Mouse (Mus musculus) fat pad, adult 2 months (tissue): Measurements from ENCODE around the gene Atp6v1fnb.

Experiments used
- DNase-seq: peaks from one replicate; pipeline ENCODE4 v3.0.0-alpha.2; 2011; ENCODE audit warnings: low read depth, low spot score; ENCODE audit errors: extremely low read depth

Atp6v1fnb gene

DNA sequence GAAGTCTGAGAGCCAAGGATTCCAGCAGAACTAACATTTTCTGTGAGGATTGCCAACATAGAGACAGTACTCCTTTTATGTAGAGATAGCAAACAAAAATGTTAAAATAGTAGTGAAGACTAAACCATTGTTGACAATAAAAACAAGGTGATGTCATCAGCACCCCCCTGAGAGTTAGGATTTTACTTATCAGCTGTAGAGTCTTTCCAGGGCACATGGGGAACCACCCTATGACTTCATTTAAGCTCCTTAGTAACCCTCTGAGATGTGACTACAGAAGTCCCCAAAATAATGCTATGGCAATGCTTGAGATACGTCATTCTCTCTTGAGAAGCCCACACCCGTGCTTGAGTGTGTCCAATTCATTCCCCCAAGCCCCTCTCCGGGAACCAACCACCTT lies 7.8 kb upstream of the Atp6v1fnb start:
- no peak for DNase-seq

DNA sequence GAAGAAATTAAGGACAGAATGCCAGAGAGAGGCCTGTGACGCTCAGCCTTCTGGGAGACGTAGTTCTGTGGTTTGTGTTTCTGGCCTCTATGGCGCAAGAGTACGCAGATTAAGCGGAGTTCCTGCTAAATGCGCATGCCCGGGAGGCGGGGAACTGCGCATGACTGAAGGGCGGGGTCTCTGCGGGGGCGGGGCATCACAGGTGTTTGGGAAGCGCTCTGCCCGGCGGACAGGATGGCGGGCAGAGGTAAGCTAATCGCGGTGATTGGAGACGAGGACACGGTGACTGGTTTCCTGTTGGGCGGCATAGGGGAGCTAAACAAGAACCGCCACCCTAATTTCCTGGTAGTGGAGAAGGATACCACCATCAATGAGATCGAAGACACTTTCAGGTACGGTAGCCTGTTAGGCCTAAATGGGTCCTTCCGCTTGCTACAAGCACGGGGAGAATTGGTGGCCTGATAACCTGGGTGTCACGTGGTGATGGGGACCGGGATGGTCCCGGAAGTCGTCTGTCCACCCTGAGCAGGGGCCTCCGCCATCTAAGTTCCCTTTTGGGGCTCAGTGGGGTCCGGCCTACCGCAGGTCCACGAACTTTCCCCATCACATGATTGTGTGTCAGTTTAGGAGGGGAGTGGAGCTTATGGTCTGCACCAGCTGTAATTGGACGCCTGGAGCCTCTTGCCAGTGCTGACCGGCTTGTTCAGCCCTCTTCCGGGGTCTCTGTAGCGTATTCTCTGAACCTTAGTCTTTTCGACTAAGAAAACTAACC lies 3.5 kb upstream of the Atp6v1fnb start, which contains the start of gene Atp6v1f:
Atp6v1f (plus strand) TSS at position 136 of the 772 bp plus-strand sequence.
- DNase-seq: peak; percentile 69

DNA sequence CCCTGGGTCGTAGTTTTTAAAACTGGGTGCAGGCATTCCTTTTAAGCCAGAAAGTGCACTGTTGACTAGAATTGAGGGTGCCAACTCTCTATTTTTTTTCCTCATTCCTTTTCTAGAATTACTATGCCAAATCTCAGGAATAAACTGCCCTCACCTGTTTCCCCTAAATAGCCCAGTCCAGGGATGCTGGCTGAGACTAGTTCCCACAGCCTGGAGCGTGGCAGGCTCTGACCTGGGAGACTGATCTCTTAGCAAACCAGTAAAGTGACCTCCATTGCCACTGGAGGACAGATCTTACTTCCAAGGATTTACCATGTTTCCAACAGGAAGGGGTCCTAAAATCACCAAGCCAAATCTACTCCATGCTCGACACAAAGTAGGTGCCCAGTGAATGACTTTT lies 2.4 kb upstream of the Atp6v1fnb start:
- no peak for DNase-seq

DNA sequence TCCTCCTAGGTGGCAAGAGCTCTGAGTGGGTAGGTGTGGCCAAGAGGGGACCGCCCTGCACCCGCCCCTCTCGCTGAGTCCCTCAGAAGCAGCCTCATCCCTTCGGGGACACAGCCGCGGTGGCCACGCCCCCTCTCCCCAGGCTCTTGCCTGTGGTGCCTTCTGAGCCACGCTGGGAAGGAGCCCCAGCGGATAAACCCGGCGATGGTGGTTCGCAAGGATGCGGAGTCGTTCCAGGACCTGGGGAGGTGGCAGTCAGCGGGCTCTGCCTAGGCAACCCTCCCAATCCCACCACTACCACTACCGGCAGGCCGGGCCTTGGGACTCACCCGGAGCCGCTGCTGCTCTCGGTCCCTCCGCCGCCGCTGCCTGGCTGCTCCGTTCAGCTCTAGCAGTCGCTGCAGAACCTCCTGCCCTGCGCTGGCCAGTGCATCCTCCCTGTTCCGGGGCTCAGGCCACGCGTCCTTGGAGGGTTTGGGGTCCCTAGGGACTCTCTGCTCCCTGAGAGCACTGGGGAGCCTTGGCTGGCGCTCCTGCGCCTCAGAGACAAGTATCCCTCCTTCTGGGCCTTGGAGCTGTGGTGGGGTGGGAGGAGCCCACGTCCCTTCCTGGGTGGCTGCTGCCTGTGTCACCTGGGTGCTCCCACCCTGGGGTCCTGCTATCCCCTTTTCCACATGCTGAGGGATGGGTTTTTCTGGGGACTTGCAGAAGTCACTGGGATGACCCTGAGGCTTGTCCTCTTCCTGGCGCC lies 2.9 kb downstream of the Atp6v1fnb start:
- no peak for DNase-seq

DNA sequence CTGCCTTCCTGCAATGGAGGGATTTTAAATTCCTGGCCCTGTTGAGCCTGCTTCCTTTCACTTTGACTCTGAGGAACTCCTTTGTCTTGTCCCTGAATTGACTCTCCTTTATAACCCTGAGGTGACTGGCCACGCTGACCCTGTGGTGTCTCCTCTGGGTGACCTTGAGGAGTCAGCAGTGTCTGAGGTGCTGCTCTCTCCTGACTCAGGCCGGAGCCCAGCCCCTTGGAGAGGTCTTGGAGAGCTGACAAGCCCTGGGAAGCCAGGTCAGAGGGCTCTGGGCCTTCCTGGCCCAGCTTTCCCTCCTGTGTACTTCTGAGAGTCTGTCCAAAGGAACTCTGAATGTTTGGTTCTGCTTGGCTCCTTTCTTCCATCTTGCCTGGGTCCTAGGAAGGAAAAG lies 3.5 kb downstream of the Atp6v1fnb start:
- no peak for DNase-seq

DNA sequence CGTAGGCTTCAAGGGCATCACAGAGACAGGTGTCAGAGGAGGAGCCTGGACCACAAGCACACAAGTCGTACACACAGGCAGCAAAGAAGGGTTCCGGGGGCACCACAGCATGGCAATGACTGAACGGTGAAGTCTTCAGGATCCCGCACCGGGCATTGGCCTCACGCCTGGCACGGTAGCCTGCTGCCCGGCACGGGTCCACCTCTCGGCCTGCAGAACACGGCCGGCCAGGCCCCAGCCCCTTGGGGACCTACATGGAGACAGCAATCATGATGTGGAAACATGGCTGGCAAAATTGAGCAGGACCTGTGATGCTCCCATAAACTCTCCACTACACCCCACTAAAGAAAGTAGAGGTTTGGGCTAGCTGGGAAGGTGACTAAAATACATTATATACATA lies 11.5 kb downstream of the Atp6v1fnb start:
- DNase-seq: no peak

DNA sequence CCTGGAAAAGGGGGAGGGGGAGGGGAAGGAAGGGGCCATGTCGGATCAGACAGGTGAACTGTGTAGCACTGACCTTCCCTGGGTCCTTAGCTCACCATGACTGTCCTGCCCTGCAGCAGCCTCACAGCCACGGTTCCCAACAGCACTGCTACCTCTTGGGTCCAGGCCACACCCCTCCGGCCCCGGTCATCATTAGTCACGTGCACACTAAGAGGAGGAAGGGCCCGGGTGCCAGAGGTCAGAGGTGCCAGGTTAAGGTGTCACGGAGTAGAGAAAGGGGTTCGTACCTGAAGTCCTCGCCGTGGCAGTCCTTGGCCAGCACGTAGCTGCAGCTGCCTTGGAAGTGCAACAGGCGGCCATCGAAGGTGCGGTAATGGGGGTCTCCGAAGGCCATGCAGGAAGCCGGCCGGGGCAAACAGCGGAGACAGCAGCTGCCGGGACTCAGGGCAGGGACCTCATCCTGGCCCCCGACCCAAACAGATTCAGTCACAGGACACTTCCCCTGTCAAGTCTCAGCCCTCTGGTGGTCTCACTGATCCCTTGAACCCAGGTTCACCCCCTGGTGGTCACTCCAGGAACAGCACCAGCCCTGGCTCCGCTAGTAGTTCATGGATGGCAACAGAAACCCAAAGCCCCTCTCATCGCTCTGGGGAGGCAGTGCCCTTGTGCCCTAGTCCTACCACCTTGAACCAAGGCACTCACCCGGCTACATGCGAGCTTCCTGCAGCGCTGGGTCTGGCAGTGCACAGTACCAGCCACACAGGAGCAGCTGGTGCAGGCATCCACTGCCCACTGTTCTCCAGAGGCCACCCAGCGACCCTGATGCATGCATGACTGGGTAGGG lies 13.7 kb downstream of the Atp6v1fnb start:
- DNase-seq: no peak

DNA sequence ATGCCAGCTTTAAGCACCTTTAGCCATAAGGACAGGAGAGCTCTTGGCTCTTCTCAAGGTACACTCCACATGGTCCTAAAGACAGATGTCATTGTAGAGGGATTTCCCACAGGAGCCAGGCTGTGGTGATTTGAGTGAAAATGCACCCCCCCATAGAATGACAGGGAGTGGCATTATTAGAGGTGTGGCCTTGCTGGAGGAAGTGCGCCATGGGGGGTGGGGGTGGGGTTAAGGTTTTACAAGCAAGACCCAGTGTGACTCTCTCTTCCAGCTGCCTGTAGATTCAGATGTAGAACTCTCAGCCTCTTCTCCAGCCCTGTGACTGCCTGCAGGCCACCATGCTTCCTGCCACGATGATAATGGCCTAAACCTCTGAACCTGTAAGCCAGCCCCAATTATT lies 14.7 kb downstream of the Atp6v1fnb start:
- no peak for DNase-seq

DNA sequence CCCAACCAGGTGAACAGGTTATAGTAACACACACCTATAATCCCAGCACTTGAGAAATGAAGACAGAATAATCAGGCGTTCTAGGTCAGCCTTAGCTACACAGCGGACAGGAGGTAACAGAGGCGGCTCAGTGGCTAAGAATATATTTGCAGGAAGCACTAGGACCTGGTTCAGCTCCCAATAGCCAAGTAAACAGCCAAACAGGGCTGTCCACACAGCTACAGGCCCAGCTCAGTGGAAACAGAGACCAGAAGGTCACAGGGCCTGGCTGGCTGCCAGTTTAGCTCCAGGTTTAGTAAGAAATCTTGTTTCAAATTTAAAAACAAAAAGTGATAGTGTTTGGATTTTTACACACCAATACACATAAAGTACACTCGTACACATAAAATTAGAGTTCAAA lies 22.9 kb downstream of the Atp6v1fnb start:
- no peak for DNase-seq

DNA sequence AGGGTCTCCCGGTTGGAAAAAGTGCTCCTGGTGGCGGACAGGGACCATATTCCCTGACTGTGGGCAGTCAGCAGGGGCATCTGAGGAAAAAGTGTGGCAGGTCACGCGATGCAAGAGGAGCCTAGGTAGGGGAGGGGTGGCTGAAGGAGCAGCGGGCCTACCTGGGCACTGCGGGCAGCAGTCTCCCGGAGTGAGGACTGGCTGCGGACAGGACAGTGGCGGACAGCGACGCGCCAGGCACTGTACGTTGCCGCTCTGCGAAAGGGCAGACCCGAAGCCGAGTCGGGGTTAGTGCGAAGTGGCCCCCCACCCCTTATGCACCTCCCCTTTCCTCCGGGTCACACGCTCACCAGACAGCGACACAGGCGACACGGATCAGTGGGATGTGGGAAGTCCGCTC lies 25.0 kb downstream of the Atp6v1fnb start:
- no peak for DNase-seq

DNA sequence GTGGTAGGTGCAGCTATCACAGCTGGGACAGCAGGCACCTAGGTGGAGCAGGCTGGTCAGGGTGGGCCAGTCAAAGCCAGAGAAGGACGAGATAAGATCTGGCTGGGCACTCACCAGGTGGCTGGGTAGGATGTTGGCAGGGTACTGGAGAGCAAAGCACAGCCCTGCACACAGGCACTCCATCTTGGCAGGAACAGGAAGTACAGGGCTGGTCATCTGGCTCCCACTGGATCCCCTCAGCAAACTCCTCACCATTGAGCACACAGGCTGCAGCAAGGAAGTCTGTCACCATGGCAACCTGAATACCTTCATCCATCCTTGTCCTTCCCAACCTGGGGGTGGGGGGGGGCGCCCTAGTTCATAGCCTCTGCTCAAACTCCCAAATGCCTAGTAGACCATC lies 26.6 kb downstream of the Atp6v1fnb start:
- no peak for DNase-seq

DNA sequence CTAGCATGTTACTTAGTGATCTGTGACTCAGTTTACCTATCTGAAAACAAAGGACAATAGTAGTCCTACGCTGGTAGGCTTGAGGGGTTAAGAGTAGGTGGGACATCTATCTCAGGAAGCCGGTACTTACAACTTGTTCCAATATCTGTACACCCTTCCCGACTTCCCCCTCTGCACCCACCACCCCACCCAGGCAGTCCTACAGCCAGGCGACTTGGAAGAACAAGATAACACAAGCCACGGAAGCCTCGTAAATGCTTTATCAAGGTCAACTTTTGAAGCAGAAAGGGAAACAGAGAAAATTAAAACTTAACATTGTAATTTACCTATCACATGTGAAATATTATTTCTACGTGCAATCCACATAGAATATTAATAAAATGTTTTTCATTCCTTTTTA lies 28.9 kb downstream of the Atp6v1fnb start:
- no peak for DNase-seq

DNA sequence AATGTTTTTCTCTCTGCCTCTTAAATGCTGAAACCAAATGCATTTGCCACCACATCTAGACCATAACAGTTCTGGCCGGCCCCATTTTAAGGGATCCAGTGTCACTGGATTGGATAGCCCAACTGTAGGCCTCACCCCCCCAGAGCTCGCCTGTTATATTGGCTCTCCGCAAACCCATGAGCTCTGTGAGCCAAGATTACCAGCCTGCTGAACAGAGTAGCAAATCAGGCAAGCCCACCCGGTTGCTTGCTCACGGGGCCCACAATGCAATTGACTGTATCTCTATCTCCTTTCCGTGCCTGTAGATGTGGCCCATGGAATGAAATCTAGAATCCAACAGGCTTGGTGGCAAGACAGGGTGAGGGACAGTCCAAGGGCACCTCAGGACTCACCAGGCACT lies 29.6 kb downstream of the Atp6v1fnb start:
- DNase-seq: no peak

DNA sequence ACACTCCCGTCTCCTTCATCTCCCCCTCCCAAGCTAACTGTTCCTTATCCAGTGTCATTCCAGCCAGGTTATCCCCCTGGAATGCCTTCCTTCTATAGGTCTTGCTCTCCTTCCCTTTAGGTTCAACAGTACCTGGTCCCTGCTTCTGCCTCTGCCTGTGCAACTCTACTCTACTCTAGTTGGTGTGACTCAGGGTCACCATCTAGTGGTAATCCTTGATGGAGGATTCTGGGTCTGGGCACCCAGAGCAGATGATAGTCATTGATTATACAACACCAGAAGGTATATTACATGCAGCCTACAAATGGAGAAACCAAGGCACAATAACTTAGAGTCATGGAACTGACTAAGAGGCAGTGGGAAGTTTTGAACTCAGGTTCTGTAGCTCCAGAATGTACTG lies 30.4 kb downstream of the Atp6v1fnb start:
- DNase-seq: no peak

DNA sequence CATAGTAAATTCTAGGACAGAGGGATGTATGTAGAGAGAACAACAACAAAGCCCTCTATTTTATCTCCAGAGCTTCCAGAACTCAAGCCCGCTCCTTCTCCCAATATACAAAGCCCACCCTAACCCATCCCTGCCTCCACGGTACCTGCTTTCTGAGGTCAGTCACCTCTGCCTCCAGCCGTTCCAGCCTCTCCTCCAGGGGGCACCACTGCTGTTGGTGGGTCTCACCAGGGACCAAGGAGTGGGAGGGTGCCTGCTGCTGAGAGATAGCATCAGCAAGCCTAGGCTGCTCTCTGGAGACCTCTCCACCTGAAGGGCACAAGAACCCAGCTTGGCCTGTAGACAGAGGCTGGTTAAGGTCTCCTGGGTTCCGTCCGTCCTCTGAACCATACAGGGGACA lies 34.3 kb downstream of the Atp6v1fnb start:
- no peak for DNase-seq

DNA sequence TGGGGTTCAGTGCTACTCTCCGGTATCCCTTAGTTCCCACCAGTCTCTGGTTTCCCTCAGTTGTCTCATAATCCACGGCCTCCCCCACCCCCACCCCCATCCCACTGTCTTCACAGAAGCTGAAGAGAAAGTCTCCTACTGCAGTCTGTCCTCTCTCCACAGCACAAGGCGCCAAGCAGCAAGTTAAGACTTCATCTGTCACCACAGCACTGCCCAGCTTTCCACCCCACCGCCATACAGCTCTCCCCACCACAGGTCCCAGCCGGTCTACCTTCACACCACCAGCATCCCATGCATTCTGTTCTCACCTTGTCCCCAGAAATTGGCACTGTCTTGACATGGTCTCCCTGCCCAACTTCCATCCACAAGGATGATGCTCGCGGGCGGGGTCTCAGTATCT lies 35.6 kb downstream of the Atp6v1fnb start:
- DNase-seq: no peak

DNA sequence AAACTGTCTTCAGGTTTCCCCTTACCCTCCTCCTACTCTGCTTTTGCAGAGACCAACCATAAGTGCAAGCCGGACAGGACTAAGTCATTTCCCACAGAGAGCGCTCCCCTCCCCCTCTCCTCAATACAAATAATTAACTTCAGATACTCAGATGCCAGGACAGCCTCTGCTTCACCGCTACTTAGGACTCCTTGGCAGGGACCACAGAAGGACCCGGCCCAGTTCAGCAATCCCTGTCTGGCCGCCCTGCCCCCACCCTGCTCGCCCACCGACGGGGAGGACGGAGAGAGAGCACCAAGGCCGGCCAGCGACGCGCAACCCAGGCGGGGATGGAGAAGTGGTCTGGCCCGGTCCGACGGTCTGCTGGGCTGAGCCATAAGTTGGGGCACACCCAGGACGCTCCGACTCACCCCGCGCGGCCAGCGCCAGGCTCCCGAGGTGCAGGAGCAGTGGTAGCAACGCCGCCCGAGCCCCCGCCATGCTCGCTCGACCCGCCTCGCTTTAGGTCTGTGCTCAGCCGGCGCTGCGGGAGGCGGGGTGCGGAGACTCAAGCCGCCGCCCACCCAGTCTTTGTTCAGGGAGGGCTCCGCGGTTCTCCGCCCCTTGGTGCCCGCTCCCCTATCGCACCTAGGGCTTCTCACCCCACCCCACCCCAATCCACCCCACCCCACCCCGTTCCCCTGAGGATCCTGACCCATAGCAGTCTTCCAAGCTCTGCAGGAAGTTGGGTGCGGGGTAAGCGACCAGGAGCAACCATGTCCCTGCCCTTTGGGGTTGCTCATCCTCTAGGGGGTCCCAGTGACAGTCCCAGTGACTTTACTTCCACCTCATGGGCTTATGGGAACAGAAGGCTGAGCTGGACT lies 36.4 kb downstream of the Atp6v1fnb start, which contains the start of gene Kcp:
Kcp (minus strand) TSS at position 506 of the 863 bp plus-strand sequence.
- DNase-seq: no peak

DNA sequence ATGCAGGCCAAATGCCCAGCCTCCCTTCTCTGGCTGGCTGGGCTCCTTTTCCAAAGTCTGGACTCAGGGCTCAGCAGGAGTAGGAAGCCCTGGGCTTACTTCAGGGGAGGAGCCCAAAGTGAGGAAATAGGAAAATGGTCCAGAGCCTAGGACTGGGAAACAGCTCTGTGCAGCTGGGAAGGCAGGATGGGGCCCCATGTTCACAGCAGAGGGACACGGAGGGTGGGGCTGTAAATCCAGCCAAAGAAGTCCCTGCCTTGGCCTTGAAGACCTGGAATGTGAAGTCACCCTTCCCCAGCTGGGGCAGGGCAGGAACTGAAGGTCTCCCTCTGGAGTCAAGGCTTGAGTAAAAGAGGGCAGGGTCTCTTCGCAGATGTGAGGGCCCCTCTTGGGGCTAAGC lies 37.8 kb downstream of the Atp6v1fnb start:
- DNase-seq: no peak

DNA sequence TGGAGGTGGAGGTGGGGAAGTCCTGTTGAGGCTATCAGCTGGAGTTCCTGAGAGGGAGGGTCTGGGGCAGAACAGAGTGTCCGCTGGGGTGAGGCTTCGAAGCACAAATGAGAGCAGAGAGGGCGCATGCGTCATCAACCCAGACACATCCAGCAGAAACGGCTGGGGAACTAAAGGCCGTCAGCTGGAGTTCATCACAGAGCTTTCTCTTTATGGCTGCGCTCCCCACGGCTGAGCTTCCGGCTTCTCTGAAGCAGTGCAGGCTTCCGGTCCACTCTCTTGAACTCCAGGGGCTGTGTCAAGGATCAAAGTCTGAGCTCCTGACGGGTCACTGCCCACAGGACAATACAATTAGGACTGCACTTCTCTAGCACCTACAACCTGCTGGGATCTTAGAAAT lies 42.0 kb downstream of the Atp6v1fnb start:
- DNase-seq: no peak

DNA sequence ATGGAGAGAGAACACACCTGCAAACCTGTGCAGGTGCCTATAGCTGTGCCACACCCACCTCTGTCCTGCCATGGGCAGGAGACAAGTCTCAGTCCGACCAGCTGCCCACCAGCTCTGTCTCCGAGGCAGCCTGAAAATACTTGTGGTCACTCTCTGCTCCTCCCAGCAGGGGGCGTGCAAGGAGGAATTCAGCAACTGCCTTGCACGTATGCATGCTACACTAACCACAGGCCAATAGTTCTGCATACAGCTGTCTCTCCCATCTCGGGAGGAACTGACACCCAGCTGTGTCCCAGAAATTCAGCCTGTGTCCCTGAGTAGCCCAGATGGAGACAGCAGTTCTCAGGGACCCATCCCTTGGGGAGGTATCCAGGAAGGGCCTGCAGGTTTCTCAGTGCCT lies 45.9 kb downstream of the Atp6v1fnb start:
- no peak for DNase-seq
